Mouse (Mus musculus): Measurements from ENCODE around the gene Sept9.

DNA sequence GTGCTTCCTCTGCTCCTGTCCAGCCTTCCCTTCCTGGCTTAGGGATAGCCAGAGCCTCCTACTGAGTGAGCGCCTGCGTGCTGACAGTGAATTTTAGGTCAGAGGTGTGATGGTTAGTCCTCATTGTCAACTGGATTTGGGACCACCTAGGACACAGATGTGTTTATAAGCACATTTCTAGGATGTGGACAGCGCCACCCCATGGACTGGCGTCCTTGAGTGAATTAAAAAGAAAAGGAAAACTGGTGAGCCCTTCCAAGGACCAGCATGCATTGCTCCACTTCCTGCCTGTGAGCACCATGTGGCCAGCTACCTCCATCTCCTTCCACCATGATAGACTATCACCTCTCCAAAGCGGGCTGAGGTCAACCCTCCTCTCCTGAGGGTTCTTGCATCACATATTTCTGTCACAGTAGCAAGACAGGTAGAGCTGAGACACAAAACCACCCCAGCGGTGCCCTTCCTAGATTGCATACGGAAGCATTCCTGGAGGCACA is 167.4 kb downstream of the Sept9 start:
- TF ChIP-seq TAL1 (conservative IDR thresholded peaks at IDR 0.05; ENCODE audit: low read depth, low read length) (no peak), POLR2AphosphoS5 (IDR thresholded peaks at IDR 0.05; ENCODE audit: insufficient replicate concordance, low read depth, low read length) (no peak), CTCF (IDR thresholded peaks at IDR 0.05; ENCODE audit: low read depth, low read length) (no peak), GATA1 (IDR thresholded peaks at IDR 0.05; ENCODE audit: borderline replicate concordance, low read length) (no peak)

All from G1E (cell line).